Mouse (Mus musculus): Measurements from ENCODE around the gene Mvb12b. TPM values are rescaled to one million over a fixed set of nuclear protein-coding genes. Genes with fewer than 3 reads are reported as not detected.

Gene Mvb12b
- total RNA-seq, 2 experiments from 2014 or later, result 18.1 to 19.1 TPM

DNA sequence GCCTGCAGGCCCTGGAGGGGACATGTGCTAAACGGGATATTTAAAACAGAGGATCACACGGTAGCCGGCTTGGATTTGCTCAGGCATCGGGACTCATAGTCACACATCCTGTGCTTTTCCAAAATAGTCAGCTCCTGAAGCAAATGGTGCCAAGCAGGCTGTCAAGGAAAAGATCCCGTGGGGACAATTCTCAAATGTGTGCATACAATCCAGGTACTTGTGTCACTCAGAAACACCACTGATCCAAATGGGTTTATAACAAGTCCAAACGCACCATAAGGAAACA, 297 bp upstream of the Mvb12b start:
- DNase-seq, result peak in 1 of 2 experiments; percentile 14
- intact Hi-C loops (cut with DNase I), result loop anchor here (5.0 kb wide), 1 partner anchor 46 kb away; no protein-coding TSS in a partner anchor

DNA sequence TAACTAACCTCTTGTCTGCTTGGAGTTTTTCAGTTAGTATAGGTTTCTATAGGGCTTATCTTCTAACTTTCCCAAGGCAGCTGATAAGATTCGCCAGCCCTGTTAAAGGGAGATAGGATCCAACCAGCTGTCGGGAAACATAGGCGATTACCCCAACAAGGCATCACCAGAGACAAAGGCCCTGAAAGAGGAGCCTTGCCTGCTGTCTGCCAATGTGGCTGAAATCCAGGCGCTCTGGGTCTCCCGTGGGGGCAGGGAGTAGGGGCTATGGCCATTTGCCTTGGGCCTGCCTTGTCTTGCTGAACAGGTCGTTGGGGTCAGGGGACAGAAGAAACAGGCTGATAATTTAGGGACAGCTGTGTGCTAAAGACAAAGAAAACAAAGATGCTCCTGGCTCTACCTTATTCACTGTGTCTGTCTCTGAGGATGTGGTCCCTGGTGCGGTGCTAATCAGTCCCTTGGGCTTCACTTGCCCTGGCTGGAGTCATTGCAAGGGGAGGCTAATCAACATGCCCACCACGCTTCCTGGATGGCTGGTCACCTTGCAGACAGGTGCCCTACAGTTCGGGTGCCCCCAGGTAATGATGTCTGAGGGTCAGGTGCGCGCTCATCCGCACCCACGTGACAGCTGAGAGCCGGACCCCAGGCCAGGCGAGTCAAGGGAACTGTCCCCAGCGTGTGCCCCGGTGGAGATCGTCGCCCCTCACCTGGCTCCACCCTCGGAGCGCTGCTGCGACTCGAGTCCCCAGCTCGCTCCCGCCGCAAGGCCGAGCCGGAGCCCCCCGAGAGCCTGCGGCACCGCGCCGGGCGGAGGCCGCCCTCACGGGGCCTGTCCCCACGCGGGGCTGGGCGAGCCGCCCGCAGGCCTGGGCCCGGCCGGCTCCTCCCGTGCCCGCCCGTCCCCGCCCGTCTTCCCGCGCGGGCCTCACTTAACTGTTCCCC, 1.1 kb downstream of the Mvb12b start:
- DNase-seq, result peak in 1 of 2 experiments; percentile 62
- intact Hi-C loops (cut with DNase I), result loop anchor here (5.0 kb wide), 1 partner anchor 44 kb away; no protein-coding TSS in a partner anchor

DNA sequence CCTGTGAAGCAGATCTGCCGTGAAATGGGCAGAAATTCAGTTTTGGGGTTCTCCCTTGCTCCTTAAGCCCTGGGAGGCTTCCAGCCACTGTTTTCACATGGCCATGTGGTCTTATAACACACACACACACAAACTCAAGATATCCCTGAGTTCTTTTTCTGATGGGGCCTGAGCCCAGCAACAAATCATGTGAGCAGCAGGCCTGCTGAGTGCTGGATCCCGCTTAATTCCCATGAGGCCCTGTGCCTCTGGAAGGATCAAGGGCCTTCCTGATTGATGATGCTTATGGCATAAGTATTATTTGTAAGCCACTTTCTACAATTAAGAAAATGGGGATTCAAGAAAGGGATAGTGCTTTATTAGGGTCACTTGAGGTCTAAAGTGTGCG, 2.5 kb downstream of the Mvb12b start:
- DNase-seq, result peak in 1 of 2 experiments; percentile 14
- intact Hi-C loops (cut with DNase I), result loop anchor here (5.0 kb wide), 1 partner anchor 43 kb away; no protein-coding TSS in a partner anchor

DNA sequence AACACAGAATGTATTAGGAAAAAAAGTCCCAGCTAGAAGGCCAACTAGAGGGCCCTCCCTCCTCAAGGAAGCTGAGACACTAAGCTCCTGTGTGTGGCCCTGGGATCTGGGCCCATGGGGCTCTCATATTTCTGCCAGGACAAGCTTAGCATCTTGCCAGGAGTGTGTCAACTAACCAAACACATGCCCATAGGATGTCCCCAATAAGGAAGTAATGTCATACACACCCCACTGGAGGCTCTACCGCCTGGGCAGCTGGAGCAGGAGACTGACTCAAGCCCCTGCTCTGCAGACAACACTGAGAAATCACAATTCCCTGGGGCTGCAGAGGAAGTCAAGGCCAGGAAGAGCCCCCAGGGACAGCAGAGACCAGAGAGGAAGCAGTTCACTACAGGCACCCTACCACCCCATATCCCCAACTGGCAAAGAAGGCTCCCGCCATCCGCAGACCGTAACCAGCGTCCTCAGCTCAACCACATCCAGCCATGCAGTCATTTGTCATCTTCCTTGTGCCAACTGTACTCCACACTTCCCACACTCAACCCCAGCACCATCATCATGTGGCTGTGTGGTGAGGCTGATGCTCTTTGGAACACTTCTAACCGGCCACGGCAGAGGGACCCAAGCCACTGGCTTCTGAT, 3.0 kb downstream of the Mvb12b start:
- peak in 1 of 2 experiments; percentile 27 for DNase-seq
- intact Hi-C loops (cut with DNase I), result loop anchor here (5.0 kb wide), 1 partner anchor 42 kb away; no protein-coding TSS in a partner anchor

DNA sequence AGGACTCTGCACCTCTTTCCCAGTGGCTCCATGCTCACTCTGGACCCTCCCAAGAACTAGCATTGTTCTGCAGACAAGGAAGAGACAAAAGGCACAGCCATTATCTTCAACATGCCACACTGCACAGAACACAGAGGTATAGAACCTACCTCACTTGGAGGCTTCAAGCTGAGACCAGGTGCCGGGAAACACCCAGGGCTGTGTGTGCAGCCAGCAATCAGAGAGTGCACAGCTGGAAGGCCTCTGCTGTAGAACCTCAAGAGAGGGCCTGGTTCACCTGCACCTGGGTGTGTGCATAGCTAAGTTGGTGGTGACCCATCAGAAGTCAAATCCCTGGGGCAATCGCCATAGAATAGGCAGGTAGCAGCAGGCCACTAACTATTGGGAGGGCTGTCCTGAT, 8.5 kb downstream of the Mvb12b start:
- intact Hi-C loops (cut with DNase I), result no loop called here
- no peak for DNase-seq

DNA sequence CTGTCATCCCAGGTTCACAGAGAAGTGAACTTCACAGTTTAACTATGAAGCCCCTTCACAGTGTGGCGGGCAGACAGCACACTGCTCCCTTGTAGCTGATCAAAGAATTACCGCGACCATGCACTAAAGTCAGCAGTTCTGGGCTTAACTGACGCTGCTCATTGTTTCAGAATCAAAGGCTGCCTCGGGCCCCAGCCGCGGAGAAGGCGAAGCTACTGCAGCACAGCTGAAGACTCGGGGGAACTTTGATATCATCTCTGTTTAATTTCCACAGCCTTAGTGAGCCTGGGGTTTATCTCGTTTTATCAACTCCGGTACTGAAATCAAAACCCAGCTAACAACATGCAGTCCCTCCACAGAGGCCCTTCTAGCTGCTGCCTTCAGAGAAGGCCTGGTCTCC, 9.3 kb downstream of the Mvb12b start:
- intact Hi-C loops (cut with DNase I), result no loop called here

DNA sequence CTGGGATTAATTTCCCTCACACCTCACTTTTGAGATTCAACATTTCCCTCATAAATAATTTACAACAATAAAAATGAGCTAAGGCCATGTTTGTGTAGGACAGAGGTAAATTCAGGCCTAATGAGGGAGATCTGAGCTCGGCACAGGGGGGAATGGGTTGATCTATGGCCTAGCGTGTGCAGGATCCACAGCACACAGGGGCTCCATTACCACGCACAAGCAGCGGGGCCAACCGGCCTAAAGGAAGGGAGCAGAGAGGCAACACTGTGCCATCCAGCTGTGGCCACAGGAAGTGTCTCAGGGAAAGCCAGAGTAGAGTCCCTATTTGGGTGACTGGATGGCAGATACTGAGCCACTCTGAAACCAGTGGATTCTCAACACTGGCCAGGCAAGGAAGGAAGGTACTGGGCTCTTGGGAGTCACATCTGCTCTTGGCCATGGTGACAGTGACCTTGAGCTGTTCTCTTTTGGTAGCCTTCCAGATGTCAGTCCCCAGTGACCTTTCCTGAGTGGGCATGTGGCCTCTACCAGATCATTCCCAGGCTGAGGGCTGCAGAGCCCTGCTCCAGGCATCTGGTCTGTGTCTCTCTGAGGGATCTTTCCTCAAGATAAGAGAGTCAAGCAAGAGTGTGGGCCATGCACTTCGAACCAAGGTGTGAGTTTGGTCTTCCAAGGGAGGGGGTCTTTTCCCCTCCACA, 9.9 kb downstream of the Mvb12b start:
- no peak for DNase-seq
- intact Hi-C loops (cut with DNase I), result no loop called here

More for the DNA sequence above, 9.3 kb downstream of the Mvb12b start:
- DNase-seq, result no peak

DNA sequence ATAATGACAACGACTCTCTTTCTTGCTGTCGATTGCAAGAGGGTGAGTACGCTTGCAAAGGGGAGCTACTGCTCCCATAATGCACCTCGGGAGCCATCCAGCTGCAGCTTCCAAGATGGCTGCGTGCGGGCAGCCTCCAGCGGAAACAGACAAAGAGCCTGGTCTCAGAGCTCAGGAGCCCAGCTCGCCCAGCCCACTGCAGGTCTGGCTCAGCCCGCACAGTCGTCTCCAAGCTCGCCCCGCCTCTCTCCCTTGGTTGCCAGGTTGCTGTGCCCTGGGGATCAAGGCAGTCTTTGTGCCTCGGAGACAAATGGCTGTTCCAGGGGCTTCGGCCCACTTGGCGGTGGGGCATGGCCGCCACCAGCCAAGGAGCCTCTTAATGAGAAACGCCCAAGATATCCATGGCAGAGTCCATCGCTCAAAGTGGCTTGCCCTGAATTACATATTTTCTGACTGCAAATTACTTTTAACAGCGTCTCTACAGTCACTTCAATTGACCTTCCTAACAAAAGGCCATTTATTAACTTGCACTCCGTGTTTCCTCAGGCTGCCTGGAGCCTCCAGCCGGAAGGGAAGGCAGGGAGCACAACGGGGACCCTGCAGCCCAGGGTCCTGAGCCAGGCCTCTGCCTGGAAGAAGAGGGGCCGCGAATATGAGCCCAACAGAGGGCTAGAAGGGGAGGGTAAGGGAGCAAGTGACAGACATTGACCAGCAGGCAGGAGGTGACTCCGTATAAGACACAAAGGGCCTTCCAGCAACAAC, 11.0 kb downstream of the Mvb12b start:
- intact Hi-C loops (cut with DNase I), result no loop called here
- peak; percentile 37 to 53 for DNase-seq

DNA sequence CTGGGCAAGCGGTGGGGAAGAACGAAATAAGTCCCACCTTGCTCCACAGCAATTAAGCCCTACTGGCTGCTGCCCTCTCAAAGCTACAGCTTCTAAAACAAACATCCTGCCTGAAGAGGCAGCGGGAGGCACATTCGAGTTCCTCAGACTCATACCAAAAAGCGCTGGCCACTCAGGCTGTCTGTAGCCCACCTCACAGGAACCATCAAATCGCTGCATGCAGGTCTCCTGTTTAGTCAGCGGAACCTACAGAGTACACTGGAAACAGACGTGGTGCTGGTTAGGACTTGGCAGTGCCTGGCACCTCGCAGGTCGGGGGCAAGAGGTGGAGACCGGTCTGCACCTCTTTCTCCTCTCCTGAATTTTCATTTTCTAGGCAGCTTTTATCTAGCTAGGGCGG, 12.2 kb downstream of the Mvb12b start:
- DNase-seq, result no peak
- intact Hi-C loops (cut with DNase I), result no loop called here

DNA sequence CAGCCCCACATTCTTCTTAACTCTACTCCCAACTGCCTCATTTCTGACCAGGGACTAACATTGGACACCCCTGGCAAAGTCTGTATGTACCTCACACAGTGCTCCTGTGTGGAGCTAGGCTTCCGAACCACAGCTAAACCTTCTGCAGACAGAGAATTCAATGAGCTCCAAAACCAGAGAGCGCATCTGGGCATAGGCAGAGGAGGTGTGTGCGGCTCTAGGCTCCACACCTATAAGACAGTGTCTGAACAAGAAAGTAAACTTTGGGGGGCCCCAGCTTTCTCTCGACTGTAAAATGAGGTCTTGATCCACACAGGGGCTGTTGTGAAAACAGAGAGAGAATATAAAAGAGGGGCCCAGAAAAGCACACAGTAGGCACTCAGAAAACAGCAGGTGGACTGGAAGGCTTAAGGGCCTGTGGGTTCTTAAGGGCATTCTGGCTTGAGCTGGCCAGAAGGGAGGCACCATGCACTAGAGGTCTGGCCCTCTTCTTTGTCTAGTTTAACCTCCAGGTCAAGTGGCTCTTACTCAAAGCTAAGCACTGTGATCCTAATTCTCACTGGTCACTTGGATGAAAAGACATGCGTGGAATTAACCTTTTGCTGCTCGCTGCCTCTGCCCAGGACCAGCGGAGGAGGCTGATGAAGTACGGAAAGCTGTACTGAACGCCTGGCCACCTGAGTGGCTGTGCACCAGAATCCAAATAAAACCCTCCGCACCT, 12.7 kb downstream of the Mvb12b start:
- no peak for DNase-seq
- intact Hi-C loops (cut with DNase I), result loop anchor here (5.0 kb wide), 2 partner anchors 42 to 53 kb away; no protein-coding TSS in a partner anchor

DNA sequence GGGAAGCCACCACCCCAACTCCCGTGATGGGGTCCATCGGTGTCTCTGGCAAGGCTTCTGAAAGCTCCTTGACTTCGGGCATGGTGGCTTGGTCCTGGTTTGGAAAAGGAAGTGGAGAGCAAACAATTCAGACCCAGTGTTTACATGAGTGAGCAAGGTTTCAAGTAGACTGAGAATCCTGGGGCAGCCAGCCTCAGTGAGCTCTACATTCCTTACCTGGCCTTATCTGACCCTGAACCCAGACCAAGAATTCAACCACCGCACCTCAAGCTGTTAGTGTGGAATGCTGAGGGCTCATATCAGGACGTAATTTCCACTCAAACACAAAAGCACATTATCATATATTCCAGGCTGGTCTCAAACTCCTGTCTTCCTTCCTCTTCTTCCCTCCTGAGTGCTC, 13.4 kb downstream of the Mvb12b start:
- no peak for DNase-seq
- intact Hi-C loops (cut with DNase I), result loop anchor here (5.0 kb wide), 2 partner anchors 43 to 52 kb away; no protein-coding TSS in a partner anchor

DNA sequence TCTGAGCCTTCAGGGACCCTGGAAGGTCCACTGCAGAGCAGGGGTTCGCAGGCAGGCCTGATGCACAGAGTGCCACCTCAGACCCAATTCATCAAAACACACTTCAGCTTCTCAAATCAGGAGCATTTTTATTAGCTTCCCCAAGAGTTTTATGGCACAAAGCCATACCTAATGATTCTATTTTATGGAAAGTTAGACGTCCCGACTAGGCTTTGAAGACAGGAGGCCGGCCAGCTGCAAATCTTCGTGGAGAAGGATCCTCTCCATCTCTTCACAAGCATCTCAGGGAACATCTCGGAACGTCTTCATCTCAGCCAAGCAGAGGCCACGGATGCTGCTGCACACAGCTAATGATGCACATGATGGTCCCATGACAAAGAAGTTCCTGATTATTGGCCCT, 14.2 kb downstream of the Mvb12b start:
- no peak for DNase-seq
- intact Hi-C loops (cut with DNase I), result loop anchor here (5.0 kb wide), 2 partner anchors 44 to 51 kb away; no protein-coding TSS in a partner anchor

DNA sequence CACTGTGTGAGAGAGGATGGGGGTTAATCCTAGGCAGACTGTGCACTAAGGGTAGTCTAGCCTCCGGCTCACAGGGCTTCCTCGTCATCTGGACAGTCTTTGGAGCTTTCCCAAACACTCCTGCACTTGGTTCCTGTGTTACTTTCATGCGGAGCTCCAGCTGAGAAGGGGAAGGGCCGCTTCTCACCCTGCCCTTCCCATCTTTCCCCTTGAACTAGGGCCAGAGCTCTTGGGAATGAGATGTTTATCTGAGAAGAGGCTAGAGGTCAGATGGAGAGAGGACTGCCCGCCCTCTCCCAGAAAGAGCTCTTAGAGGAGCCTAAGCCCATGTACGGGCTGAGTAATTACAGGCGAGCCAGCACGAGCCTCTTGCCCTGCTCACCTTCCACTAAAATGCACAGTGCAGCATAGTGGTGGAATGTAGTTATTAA, 14.9 kb downstream of the Mvb12b start:
- intact Hi-C loops (cut with DNase I), result loop anchor here (5.0 kb wide), 2 partner anchors 44 to 51 kb away; no protein-coding TSS in a partner anchor
- no peak for DNase-seq

DNA sequence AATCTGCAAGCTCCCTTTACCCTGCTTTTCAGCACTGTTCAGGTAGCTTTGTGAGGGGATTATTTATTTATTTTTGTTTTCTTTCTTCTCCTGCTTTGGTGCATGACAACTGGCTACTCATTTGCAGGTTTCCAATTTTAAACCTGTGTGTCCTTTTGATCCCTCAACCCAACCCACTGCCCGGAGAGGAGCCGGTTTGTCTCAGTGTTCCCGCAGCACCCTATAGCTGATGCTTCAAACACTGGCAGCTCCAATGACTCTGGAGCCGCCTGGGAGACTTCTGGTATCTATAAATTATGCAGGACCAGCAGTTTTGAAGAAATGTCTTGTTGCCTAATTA, 16.6 kb downstream of the Mvb12b start:
- no peak for DNase-seq
- intact Hi-C loops (cut with DNase I), result loop anchor here (5.0 kb wide), 2 partner anchors 46 to 49 kb away; no protein-coding TSS in a partner anchor

DNA sequence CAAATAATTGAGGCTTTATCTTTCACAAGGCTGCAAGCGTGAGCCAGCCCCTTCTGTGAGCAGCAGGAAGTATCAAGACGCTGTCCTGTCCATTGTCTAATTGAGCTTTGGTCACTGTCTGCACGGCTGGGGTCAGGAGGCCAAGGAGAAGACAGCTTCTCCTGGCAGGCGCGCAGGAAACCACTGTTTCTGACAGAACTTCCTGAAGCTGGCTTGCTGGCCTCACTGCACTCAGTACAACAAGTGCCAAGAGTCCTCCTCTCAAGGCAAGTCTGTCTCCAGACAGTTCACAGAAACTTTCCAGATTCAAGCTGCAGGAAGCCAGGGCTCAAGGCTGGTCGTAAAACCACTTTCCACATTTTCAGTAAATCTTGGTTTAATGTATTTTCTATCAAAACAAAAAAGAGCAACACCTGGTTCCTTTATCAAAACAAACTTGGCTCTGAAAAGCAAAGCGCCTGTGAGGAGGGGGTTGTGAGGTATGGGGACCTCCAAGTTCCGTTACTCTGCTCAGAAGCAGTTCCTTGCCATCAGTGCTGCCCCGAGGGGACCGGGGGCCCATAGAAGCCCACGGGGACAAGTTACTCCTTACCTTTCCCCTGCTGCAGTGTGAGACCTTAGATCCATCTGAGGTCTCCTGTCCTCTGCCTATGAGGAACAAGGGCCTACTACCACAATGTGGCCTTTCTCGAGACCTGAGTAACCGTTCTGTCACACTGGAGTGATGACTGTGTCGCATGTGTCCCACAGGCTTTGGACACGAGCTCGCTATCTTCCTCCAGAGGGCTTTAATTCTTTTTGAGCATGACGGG, 17.2 kb downstream of the Mvb12b start:
- DNase-seq, result peak; percentile 72 to 74
- intact Hi-C loops (cut with DNase I), result loop anchor here (5.0 kb wide), 2 partner anchors 47 to 48 kb away; no protein-coding TSS in a partner anchor

DNA sequence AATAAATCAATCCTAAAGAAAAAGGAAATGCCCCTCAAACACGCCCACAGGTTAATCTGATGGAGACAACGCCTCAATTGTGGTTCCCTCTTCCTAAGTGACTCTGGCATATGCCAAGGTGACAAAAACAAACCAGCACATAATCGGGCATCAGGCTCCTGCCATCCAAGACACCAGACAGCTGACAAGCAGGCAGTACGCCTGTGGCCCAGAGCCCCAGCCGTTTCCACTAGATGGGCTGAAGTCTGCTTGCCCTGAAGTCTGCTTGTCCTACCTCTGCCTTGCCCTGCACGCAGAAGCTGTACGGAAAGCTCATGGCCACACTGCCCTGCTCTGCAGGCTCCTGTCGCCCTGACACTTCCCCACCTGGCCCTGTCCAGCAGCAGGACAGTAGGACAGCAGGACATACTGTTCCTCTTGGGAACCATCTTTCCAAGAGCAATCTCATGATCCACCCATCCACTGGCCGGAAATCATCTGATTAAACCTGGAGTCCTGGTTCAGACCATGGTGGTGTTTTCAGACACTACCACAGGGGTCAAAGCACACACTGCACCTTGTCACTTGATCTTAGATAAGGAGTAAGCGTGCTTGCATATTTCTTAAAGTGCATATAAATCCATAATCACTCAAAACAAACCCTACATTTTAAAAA, 17.9 kb downstream of the Mvb12b start:
- no peak for DNase-seq
- intact Hi-C loops (cut with DNase I), result loop anchor here (5.0 kb wide), 2 partner anchors 47 to 48 kb away; no protein-coding TSS in a partner anchor

DNA sequence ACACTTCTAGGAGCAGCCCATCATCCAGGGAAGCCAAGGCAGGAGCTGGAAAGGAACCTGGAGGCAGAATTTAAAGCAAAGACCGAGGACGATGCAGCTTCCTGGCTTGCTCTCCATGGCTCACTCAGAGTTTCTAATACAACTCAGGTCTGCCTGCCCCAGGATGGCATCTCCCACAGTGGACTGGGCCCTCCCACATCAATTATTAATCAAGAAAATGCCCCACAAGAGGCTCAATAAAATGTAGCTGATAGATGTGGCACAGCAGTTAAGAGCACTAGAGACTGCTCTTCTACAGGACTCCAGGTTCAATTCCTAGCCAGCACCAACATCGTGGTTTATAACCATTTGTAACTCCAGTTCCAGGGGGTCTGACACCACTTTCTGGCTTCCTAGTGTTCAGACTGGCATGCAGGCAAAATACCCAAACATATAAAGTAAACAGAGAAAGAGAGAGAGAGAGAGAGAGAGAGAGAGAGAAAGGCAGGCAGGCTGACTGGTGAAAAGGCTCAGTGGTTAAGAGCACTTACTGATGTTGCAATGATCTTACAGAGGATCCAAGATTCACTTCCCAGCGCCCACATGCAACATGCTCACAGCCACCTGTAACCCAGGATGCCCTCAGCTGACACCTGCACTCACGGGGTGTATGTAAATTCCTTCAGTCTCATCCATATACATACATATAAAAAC, 18.6 kb downstream of the Mvb12b start:
- DNase-seq, result no peak
- intact Hi-C loops (cut with DNase I), result no loop called here
